Mouse (Mus musculus): Measurements from ENCODE around the gene Zfp811. TPM values are rescaled to one million over a fixed set of nuclear protein-coding genes. Genes with fewer than 3 reads are reported as not detected.

Gene Zfp811
- polyA plus RNA-seq, 2 experiments = 2.8 to 3.7 TPM

DNA sequence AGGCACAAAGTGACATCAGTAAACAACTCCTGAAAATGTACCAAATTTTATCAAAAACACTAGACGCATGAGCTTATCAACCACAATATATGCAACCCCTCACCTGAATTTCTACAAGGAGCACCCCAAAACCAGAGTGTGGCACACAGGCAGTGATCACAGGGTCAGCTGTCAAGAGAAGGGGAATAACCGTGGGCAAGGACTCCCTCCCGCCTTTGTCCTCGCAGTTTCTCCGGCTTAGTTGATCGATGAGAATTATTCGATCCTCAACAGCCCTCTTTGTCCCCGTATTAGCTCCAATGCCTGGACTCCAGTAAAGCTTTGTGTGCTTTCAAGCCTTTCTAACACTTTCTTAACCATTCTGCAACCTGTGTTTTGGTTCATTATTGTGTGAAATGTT lies 810 bp downstream of the Zfp811 start:
- ATAC-seq (ENCODE audit: low FRiP score, low read depth) = no peak
- Histone ChIP-seq H3K4me1 (ENCODE audit: control insufficient read depth, insufficient read depth, low read length) (no peaks in the 10 kb centered on the region; the same call in 1 of the 2 replicates), H3K9ac (ENCODE audit: low read depth, low read length, severe bottlenecking) (peak overlapping the region; percentile 59; the same call in 1 of the 2 replicates), H3K9me3 (ENCODE audit: control insufficient read depth, low read length) (no peaks in the 10 kb centered on the region), H3K4me2 (replicated peaks; ENCODE audit: low read depth, low read length, severe bottlenecking) (peak overlapping the region; percentile 56), H3K27me3 (ENCODE audit: control insufficient read depth, insufficient read depth, low read length) (no peaks in the 10 kb centered on the region), H3K27ac (replicated peaks; ENCODE audit: low read depth, low read length) (no peak overlapping the region), H3K4me3 (replicated peaks; ENCODE audit: low read length) (peak overlapping the region; percentile 45), H3K36me3 (ENCODE audit: control insufficient read depth, insufficient read depth, low read length) (no peaks in the 10 kb centered on the region)
- TF ChIP-seq POLR2A (IDR thresholded peaks at IDR 0.05; ENCODE audit: borderline replicate concordance, extremely low read depth, insufficient read depth, insufficient read length) = no peak
- no peak for DNase-seq (ENCODE audit: low spot score)
- 18% methylated on average over 8 of the region's 8 CpGs for WGBS

DNA sequence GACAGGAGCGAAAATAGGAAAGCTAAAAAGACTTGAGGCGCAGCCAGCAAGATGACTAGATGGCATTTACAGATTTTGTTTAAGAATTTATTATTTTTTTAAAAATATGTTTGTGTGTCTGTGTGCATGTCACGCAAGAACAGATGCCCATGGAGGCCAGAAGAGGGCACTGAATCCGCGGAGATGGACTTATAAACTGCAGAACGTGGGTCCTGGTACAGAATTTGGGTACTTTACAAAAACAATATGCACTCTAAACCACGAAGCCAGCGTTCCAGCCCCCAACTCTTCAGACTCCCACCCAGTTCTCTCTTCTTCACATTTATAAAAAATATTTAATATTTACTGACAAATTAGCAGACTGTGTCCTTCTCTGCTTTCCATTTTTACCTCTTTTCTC lies 20.5 kb downstream of the Zfp811 start:
- no peak for DNase-seq (ENCODE audit: low spot score)
- Histone ChIP-seq H3K4me3 (replicated peaks; ENCODE audit: low read length) (peak overlapping the region; percentile 82; the same call in 1 of the 2 replicates), H3K27ac (replicated peaks; ENCODE audit: low read depth, low read length) (no peak overlapping the region), H3K4me1 (ENCODE audit: control insufficient read depth, insufficient read depth, low read length) (peaks cover 17% of the 10 kb centered on the region), H3K27me3 (ENCODE audit: control insufficient read depth, insufficient read depth, low read length) (no peaks in the 10 kb centered on the region), H3K9ac (ENCODE audit: low read depth, low read length, severe bottlenecking) (no peak overlapping the region; the same call in 1 of the 2 replicates), H3K9me3 (ENCODE audit: control insufficient read depth, low read length) (no peaks in the 10 kb centered on the region), H3K4me2 (replicated peaks; ENCODE audit: low read depth, low read length, severe bottlenecking) (peak overlapping the region; percentile 63), H3K36me3 (ENCODE audit: control insufficient read depth, insufficient read depth, low read length) (peaks cover 20% of the 10 kb centered on the region)
- ATAC-seq (ENCODE audit: low FRiP score, low read depth) = no peak
- 76% methylated on average over 8 of the region's 8 CpGs for WGBS
- no peak for TF ChIP-seq POLR2A (IDR thresholded peaks at IDR 0.05; ENCODE audit: borderline replicate concordance, extremely low read depth, insufficient read depth, insufficient read length)

DNA sequence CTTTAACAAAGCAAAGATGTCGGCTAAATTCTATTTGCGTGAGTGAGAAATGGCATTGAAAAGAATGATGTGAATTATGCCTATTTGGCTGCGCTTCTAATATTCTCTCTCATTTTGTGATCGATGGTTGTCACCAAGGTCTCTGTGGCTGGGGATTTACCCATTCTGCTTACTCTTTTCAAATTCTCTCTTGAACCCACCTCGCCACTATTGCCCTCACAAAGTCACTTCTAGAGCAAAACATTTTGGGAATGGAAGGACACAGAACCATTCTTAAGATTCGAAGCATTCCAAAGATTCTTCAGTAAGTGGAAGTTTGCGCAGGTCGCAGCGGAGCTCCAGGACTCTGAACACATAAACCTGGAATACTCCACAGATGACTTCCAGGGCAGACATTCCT lies 21.2 kb downstream of the Zfp811 start:
- H3K27ac ChIP-seq (replicated peaks; ENCODE audit: low read depth, low read length) = peak overlapping the region; percentile 58; the same call in 1 of the 2 replicates
- TF ChIP-seq POLR2A (IDR thresholded peaks at IDR 0.05; ENCODE audit: borderline replicate concordance, extremely low read depth, insufficient read depth, insufficient read length) = no peak
- 10% methylated on average over 9 of the region's 9 CpGs for WGBS
- no peaks in the 10 kb centered on the region for H3K9me3 ChIP-seq (ENCODE audit: control insufficient read depth, low read length)
- H3K4me1 ChIP-seq (ENCODE audit: control insufficient read depth, insufficient read depth, low read length) = peaks cover 17% of the 10 kb centered on the region
- ATAC-seq (ENCODE audit: low FRiP score, low read depth) (no peak), DNase-seq (ENCODE audit: low spot score) (no peak)
- H3K9ac ChIP-seq (ENCODE audit: low read depth, low read length, severe bottlenecking) = peak overlapping the region; percentile 92
- peaks cover 27% of the 10 kb centered on the region for H3K36me3 ChIP-seq (ENCODE audit: control insufficient read depth, insufficient read depth, low read length)
- peak overlapping the region; percentile 63 for H3K4me2 ChIP-seq (replicated peaks; ENCODE audit: low read depth, low read length, severe bottlenecking)
- H3K27me3 ChIP-seq (ENCODE audit: control insufficient read depth, insufficient read depth, low read length) = no peaks in the 10 kb centered on the region
- peak overlapping the region; percentile 82 for H3K4me3 ChIP-seq (replicated peaks; ENCODE audit: low read length)

DNA sequence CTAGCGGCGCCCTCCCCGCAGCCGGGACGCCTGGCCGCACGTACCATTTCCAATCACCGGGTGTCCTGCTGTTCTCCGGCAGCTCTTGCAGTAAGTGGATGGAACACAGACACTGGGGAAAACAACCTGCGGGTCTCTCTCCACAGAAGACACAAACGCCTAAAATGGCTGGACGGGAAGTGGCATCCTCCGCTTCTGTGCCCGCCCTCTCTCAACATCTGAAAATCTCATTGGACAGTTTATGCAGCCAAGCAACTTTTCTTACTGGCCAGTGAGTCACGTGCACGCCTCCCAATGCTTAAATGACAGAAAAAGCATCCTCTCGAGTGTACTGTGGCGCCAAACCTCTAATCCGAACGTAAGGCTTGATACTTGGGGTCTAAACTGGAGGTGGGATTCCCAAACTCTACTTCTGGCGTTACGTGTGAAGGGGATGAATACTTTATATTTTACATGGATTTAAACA lies 21.6 kb downstream of the Zfp811 start, which contains the start of gene Zfp871:
TSS of gene Zfp871 (minus strand) at position 194 of the 466 bp plus-strand sequence.
- H3K27ac ChIP-seq (replicated peaks; ENCODE audit: low read depth, low read length) = peak within 1 kb of the TSS; percentile 86
- peak; percentile 69; the same call in 1 of the 2 replicates for TF ChIP-seq POLR2A (IDR thresholded peaks at IDR 0.05; ENCODE audit: borderline replicate concordance, extremely low read depth, insufficient read depth, insufficient read length)
- H3K4me2 ChIP-seq (replicated peaks; ENCODE audit: low read depth, low read length, severe bottlenecking) = peak within 1 kb of the TSS; percentile 63
- peak; percentile 92 for DNase-seq (ENCODE audit: low spot score)
- no peaks in the 10 kb centered on the region for H3K27me3 ChIP-seq (ENCODE audit: control insufficient read depth, insufficient read depth, low read length)
- peak; percentile 98 for ATAC-seq (ENCODE audit: low FRiP score, low read depth)
- H3K9me3 ChIP-seq (ENCODE audit: control insufficient read depth, low read length) = no peaks in the 10 kb centered on the region
- peak within 1 kb of the TSS; percentile 92 for H3K9ac ChIP-seq (ENCODE audit: low read depth, low read length, severe bottlenecking)
- peak within 1 kb of the TSS; percentile 82 for H3K4me3 ChIP-seq (replicated peaks; ENCODE audit: low read length)
- H3K4me1 ChIP-seq (ENCODE audit: control insufficient read depth, insufficient read depth, low read length) = peaks cover 17% of the 10 kb centered on the region
- H3K36me3 ChIP-seq (ENCODE audit: control insufficient read depth, insufficient read depth, low read length) = peaks cover 31% of the 10 kb centered on the region
- under 1% methylated on average over 22 of the region's 22 CpGs for WGBS

DNA sequence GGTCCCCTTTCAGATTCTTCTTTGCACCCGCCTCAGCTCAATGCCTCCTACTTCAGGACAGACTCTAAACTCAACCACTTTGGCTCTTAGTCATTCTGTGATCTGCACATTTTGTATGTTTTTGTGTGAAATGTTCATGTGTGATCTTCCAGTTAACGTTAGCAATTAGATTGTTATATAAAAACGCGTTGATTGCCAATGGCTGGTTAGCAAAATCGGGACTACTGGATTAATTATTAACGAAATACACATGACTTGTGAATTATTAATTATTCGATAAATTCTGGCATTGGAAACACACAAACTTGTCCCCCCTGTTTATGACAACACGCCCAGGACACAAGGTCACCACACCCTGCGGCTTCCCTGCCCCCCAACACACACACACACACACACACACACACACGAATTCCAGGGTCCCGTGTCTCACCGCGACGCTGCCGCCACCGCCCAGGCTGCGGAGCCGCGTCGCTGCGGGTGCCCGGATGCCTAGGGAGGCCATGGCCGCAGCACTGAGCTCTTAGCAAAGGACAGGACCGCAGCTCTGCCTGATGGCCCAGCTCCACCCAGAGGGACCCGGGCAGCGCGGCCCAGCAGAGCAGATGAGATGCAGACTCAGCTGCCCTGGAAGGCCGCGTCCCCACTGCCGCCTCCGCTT lies 22.2 kb downstream of the Zfp811 start:
- H3K4me1 ChIP-seq (ENCODE audit: control insufficient read depth, insufficient read depth, low read length) = peaks cover 17% of the 10 kb centered on the region
- peak overlapping the region; percentile 82 for H3K4me3 ChIP-seq (replicated peaks; ENCODE audit: low read length)
- no peaks in the 10 kb centered on the region for H3K27me3 ChIP-seq (ENCODE audit: control insufficient read depth, insufficient read depth, low read length)
- peaks cover 33% of the 10 kb centered on the region for H3K36me3 ChIP-seq (ENCODE audit: control insufficient read depth, insufficient read depth, low read length)
- peak overlapping the region; percentile 63 for H3K4me2 ChIP-seq (replicated peaks; ENCODE audit: low read depth, low read length, severe bottlenecking)
- ATAC-seq (ENCODE audit: low FRiP score, low read depth) (peak; percentile 83), DNase-seq (ENCODE audit: low spot score) (no peak)
- H3K9me3 ChIP-seq (ENCODE audit: control insufficient read depth, low read length) = no peaks in the 10 kb centered on the region
- no peak for TF ChIP-seq POLR2A (IDR thresholded peaks at IDR 0.05; ENCODE audit: borderline replicate concordance, extremely low read depth, insufficient read depth, insufficient read length)
- peak overlapping the region; percentile 86 for H3K27ac ChIP-seq (replicated peaks; ENCODE audit: low read depth, low read length)
- under 1% methylated on average over 31 of the region's 31 CpGs for WGBS
- H3K9ac ChIP-seq (ENCODE audit: low read depth, low read length, severe bottlenecking) = peak overlapping the region; percentile 92

All from limb, embryonic 14.5 days (tissue).